Mouse (Mus musculus): ENCODE data around the gene Sfxn2.

DNA sequence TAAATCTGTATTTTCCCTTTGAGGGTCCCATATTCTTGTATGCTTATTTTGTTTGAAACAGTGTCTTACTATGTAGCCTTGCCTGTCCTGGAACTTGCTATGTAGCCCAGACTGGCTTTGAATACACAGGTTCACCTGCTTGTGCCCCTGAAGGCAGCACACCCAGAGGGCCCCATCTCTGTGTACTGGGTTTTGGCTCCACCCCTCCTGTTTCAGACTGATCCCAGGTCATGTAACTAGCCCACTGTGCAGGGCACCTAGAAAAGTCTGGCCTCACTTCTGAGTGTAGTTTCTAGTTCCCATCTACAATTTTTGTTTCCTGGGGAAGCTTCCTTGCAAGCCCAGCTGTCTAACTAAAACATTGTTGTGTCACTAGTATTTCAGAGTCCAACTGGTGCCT is 65.9 kb downstream of the Sfxn2 start:
- no peak for TF ChIP-seq POLR2A (IDR thresholded peaks at IDR 0.05; ENCODE audit: insufficient read depth, low read length)
- TF ChIP-seq CTCF (IDR thresholded peaks at IDR 0.05; ENCODE audit: low read depth, low read length), result no peak

All from ES-Bruce4 (cell line).